Mouse (Mus musculus) megakaryocyte, adult 5-6 weeks (primary cell): ENCODE data around the gene Ubr7. TPM values are rescaled to one million over a fixed set of nuclear protein-coding genes. Genes with fewer than 3 reads are reported as not detected.

Experiments
- ATAC-seq: 2 replicates; pipeline ENCODE4 v1.8.0; 2016; ENCODE audit warnings: mild to moderate bottlenecking, inconsistent platforms; ENCODE audit not compliant: poor library complexity, severe bottlenecking
- total RNA-seq, 2 experiments: library from RNA; stranded (forward) in 1 of 2; stranded (reverse) in 1 of 2; fragments of 153-499, 151-499 nt in 1 of 2; fragments of 221-1000, 200-1000 nt in 1 of 2; gene quantifications; 2 replicates each; pipeline versions ENCODE4 v1.2.3 to v1.2.4; 2015 to 2017

Ubr7 gene
- total RNA-seq, 2 experiments from 2014 or later = 21.5 to 37.3 TPM

GRCm38 (mm10) chr12:102799528-102799927 is 41.8 kb downstream of the Ubr7 start:
- peak; percentile 38; the same call in 1 of the 2 replicates for ATAC-seq

DNA sequence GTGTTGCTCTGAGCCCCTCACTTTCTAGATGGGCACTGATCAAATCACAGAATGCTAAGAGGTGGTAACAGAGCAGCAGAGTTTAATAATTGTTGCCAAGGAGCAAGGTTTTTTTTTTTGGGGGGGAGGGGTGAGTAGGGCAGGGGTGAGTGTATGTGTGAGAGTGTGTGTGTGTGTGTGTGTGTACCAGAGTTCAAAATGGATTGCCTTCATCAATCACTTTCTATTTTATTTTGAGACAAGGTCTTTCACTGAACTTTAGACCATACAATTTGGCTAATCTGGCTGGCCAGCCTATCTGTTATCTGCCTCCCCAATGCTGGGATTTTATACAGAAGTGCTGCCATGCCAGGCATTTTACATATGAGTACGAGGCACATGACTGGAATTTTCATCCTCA is 57.1 kb downstream of the Ubr7 start:
- no peak for ATAC-seq

DNA sequence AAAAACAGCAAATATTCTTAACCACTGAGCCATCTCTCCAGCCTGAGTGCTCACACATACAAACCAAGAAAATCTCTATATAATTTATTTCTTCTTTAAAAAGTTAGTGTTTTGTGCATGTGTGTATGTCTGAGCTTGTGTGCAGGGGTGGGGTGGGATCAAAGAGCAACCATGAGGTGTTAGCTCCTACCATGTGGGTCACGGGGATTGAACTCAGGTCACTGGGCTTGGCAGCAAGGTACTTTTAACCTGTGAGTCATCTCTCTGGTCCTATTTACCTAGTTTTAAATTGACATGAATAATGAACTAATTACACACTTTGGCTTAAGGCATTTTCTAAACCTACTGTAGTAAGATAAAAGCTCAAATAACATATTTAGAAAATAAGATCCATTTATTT is 68.6 kb downstream of the Ubr7 start:
- ATAC-seq = no peak

DNA sequence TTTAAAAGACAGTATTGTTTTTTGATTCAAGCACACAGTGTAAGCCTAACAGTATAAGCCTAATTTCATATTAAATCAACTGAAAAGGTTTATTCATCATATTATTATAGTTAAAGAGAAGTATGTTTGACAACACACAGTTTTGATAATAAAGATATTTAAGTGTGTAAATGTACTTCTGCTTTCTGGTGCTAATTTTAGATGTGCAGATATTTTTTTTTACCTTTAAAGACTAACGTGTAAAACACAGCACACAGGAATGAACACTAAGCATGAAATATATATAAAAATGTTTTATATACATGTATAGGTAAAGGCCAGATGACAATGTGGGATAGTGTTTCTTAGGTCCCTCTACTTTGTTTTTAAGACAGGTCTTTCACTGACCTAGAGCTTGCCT is 69.4 kb downstream of the Ubr7 start:
- ATAC-seq = no peak

Other genes starting within 250 kb of the Ubr7 start
- gene Chga, start 203.0 kb upstream of the Ubr7 start, total RNA-seq (2015) = not detected in 2 replicates
- gene Chga, start 203.0 kb upstream of the Ubr7 start, total RNA-seq (2017) = not detected in 2 replicates
- gene Itpk1, start 53.0 kb upstream of the Ubr7 start, total RNA-seq (2015) = 10.4 and 10.7 TPM in 2 replicates
- gene Itpk1, start 53.0 kb upstream of the Ubr7 start, total RNA-seq (2017) = 14.0 and 16.6 TPM in 2 replicates
- gene Moap1, start 14.3 kb upstream of the Ubr7 start, total RNA-seq (2015) = 7.1 and 10.4 TPM in 2 replicates
- 9.9 and 12.2 TPM in 2 replicates for gene Moap1, start 14.3 kb upstream of the Ubr7 start, total RNA-seq (2017)
- gene Tmem251, start 14.2 kb upstream of the Ubr7 start, total RNA-seq (2015) = 13.4 and 13.9 TPM in 2 replicates
- 9.7 and 11.4 TPM in 2 replicates for gene Tmem251, start 14.2 kb upstream of the Ubr7 start, total RNA-seq (2017)
- gene Gm28051, start 202 bp upstream of the Ubr7 start, total RNA-seq (2015) = not detected in 2 replicates
- gene Gm28051, start 202 bp upstream of the Ubr7 start, total RNA-seq (2017) = not detected in 2 replicates
- 22.2 and 26.1 TPM in 2 replicates for gene Gon7, start 164 bp upstream of the Ubr7 start, total RNA-seq (2015)
- 14.0 and 29.9 TPM in 2 replicates for gene Gon7, start 164 bp upstream of the Ubr7 start, total RNA-seq (2017)
- gene Gm20604, start 705 bp downstream of the Ubr7 start, total RNA-seq (2015) = 10.0 and 10.6 TPM in 2 replicates
- gene Gm20604, start 705 bp downstream of the Ubr7 start, total RNA-seq (2017) = 3.3 and 5.4 TPM in 2 replicates
- gene Btbd7, start 120.5 kb downstream of the Ubr7 start, total RNA-seq (2015) = 22.4 and 27.8 TPM in 2 replicates
- gene Btbd7, start 120.5 kb downstream of the Ubr7 start, total RNA-seq (2017) = 26.7 and 27.2 TPM in 2 replicates
- gene Cox8c, start 141.3 kb downstream of the Ubr7 start, total RNA-seq (2015) = not detected in 2 replicates
- not detected in 2 replicates for gene Cox8c, start 141.3 kb downstream of the Ubr7 start, total RNA-seq (2017)
- not detected in 2 replicates for gene Unc79, start 190.9 kb downstream of the Ubr7 start, total RNA-seq (2015)
- gene Unc79, start 190.9 kb downstream of the Ubr7 start, total RNA-seq (2017) = not detected in 2 replicates